Mouse (Mus musculus) duodenum, adult 2 months (tissue): ENCODE results near the gene Vmn2r33. TPM values are rescaled to one million over a fixed set of nuclear protein-coding genes. Genes with fewer than 3 reads are reported as not detected.

ENCODE experiments used
- polyA plus RNA-seq: library from polyadenylated mRNA; depleted of rRNA; stranded (reverse); fragments of >200 nt; gene quantifications from 2 replicates; pipeline ENCODE4 v1.2.3, GENCODE M21; 2012; ENCODE audit warnings: low replicate concordance; rRNA removed

Vmn2r33 gene
- polyA plus RNA-seq: not detected in 2 replicates

DNA sequence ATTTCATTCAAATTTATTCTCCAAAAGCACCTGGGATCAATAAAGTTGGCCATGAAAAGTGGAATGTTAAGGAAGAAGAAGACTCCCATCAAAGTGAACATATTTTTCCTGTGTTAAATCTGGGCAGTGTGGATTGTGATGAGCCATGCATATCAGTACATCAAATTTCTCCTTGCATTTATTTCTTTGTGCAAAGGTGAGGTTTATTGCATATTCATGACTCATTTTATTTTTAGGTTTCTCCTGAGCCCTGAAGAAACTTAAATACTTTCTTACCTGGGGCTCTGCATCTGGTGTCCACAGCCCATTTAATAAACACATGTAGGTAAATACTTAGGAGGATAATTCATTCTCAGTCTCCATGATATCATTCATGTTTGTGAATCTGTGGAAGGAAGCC lies at the start of gene Vmn2r33:
Gene Vmn2r33, minus strand, starts transcription at position 101 of the 400 bp plus-strand sequence.

Other genes with a start within 250 kb of the Vmn2r33 start
- gene Vmn2r30, start 229.2 kb downstream of the Vmn2r33 start, polyA plus RNA-seq: not detected in 2 replicates
- not detected in 2 replicates for gene Gm45783, start 192.2 kb downstream of the Vmn2r33 start, polyA plus RNA-seq
- gene Vmn2r31, start 167.1 kb downstream of the Vmn2r33 start, polyA plus RNA-seq: not detected in 2 replicates
- not detected in 2 replicates for gene Vmn2r32, start 86.8 kb downstream of the Vmn2r33 start, polyA plus RNA-seq
- gene Vmn2r34, start 122.7 kb upstream of the Vmn2r33 start, polyA plus RNA-seq: not detected in 2 replicates